Mouse (Mus musculus): Measurements from ENCODE around the gene Zic4.

Zic4 gene

GRCm38 (mm10) chr9:91364127-91364970 lies 2.1 kb downstream of the Zic4 start:
- peak; percentile 66 for DNase-seq

- peak; percentile 65 for DNase-seq
These were observed 2.8 kb downstream of the Zic4 start for GRCm38 (mm10) chr9:91364971-91365501.

DNA sequence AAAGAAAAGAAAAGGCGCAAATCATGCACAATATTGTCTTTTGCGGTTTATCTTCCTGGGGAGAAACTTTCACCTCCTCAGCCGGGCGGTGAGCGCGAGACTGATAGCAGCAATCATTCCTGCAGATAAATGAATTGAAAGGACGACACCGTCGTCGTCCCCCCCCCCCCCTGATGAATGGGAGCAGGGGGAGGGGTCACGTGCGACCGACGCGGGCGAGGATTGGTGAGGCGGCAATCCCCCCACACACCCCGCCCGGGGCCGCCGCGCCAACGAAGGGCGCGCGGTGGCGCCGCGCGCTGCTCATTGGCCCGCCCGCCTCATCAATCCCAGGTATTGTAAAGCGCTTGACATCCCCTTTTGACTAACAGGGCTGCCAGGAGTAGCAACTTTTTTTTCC lies 3.5 kb downstream of the Zic4 start, which contains the start of gene Zic1:
Gene Zic1 (minus strand): TSS at position 147 of the 400 bp plus-strand sequence.
- peak; percentile 92 for DNase-seq

- DNase-seq: peak; percentile 44
These were observed 4.2 kb downstream of the Zic4 start for GRCm38 (mm10) chr9:91366226-91366998.

GRCm38 (mm10) chr9:91366999-91367811 lies 5.0 kb downstream of the Zic4 start:
- peak; percentile 58 for DNase-seq

GRCm38 (mm10) chr9:91368150-91368549 lies 5.9 kb downstream of the Zic4 start:
- peak; percentile 51 for DNase-seq

GRCm38 (mm10) chr9:91368946-91369292 lies 6.7 kb downstream of the Zic4 start:
- peak; percentile 52 for DNase-seq

DNA sequence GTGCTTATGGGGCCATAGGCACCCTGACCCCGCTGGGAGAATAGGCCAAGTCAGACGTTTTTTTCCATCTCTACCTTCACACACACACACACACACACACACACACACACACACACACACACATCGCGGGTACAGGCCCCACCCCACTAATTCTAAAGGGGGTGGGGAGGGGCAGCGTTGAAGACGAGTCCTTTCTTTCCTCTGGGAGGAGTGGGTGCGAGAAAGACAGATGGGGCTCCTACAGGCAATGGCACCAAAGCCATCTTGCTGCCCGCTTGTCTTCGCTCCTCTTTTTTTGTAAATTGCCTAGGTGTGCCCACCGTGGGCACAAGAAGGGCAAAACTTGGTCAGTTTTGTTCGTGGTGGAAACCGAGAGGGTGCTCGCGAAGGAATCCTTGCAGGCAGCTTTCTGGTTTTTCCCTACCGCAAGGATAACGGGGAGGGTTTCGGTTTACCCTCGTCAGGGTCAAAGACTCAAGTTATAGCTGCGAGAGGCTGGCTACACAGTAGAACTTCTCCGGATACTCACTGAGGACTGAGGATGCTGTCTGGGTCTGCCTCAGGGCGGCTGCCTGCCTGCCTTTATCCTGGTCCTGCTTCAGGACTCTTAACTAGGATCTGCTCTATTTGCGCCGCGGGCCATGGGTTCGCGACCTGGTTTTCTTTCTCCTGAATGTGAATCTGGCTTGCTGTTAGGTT lies 7.2 kb downstream of the Zic4 start:
- DNase-seq: peak; percentile 54

- DNase-seq: peak; percentile 54
These were observed 8.0 kb downstream of the Zic4 start for GRCm38 (mm10) chr9:91370191-91370708.

DNA sequence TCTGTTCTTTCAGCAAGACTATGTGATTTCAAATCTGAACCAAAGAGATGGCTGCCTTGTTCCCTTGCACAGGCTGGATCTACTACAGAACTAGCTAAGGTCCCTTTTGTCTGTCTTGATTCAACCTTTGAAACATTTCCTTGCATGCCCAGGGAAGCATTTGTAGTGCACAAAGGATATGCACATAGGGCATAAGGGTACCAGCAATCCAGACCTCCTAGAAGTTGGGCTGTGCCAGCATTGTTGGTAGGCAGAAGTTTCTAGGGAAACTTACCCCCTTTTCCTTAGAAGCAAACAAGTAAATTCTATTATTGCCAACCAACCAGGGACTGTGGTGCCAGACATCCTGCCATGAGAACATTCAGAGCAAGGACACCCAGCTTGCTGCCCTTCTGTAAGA lies 8.8 kb downstream of the Zic4 start:
- DNase-seq: peak; percentile 32

DNA sequence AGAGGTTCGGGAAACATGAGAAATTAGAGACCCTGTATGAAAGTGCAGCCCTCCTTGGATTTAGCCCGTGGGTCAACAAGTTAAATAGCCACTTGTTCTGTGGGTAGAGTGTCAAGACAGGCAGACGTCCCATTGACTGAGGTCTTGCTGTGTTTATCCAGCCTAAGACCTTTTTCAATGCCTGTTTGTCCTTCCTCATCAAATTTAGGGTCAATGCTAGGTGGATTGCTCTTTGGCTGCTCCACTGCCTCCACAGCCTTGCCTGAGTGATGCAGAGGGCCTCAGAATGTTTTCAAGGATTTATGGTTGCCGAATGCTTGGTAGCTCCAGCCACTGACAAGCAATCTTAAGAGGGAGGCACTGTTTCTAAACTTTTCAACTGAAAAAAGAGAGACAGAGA lies 9.4 kb downstream of the Zic4 start:
- DNase-seq: no peak

DNA sequence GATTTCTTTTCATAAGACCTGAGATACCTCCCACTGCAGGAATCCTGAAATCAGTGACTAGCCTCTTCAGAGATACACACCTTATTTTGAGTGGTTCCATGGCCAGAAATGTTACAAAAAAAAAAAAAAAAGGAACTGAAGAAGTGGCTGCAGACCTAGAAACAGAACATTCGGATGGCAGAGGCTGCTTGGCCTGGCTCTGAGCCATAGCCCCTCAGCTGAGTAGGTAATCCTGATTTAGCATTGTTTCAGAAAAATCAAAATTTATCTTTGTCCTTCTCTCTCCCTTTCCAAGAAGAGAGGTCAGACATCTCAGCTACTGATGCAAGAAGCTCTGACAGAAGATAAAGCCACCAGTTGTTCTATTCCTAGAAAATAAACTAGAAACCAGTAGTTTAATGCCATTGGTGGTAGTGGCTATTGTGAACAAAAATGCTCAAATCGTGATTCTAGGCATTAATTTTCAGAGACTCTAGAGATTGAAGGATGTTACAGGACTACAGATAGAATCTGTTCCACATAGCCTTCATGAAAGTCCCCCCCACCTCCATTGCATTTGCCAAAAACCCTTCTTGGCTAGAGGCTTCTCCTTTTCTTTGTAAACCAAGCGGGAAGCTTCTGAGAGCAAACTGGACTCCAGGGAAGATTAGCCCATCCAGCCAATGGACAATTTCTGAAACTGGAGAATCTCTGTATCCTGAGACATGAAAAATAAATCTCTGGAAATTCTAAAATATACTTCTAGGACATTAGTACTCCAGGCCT lies 11.8 kb downstream of the Zic4 start:
- DNase-seq: peak; percentile 29

- peak; percentile 27 for DNase-seq
These were observed 12.5 kb downstream of the Zic4 start for GRCm38 (mm10) chr9:91374665-91375064.

GRCm38 (mm10) chr9:91377036-91377872 lies 15.0 kb downstream of the Zic4 start:
- peak; percentile 64 for DNase-seq

GRCm38 (mm10) chr9:91377873-91378150 lies 15.6 kb downstream of the Zic4 start:
- peak; percentile 68 for DNase-seq

GRCm38 (mm10) chr9:91378411-91379299 lies 16.4 kb downstream of the Zic4 start:
- DNase-seq: peak; percentile 75

DNA sequence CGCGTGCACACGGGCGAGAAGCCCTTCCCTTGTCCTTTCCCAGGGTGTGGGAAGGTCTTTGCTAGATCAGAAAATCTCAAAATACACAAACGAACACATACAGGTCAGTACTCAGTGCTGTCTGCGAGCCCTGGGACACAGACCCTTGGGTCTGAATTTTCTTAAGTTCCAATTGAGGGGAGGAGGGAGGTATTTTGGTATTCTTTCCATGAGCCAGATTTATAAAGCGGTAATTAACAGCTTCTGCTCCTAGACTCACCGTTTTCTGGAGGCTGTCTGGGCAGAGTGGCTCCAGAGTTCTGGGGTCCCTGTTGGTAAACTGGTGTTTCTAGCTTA lies 17.1 kb downstream of the Zic4 start:
- DNase-seq: no peak

GRCm38 (mm10) chr9:91379781-91380457 lies 17.7 kb downstream of the Zic4 start:
- DNase-seq: peak; percentile 43

- DNase-seq: peak; percentile 68
These were observed 18.3 kb downstream of the Zic4 start for GRCm38 (mm10) chr9:91380458-91380914.

All from cerebellum, adult 8-10 months (tissue).